Mouse (Mus musculus) midbrain, embryonic 15.5 days (tissue): ENCODE data around the gene Gale. TPM values are rescaled to one million over a fixed set of nuclear protein-coding genes. Genes with fewer than 3 reads are reported as not detected.

ENCODE experiments used
- ATAC-seq: fragments of 200-750 bp; cut with Nextera tagmentation; replicated peaks from 2 replicates; pipeline ENCODE4 v1.8.0; 2017; ENCODE audit warnings: moderate TSS enrichment
- H3K27ac ChIP-seq: fragments of 300-500 bp; sonication (generic); 2 replicates; pipeline ENCODE4 v1.5.1; 2015; ENCODE audit warnings: mild to moderate bottlenecking, inconsistent platforms
- H3K27me3 ChIP-seq: fragments of 300-500 bp; sonication (generic); replicated peaks from 2 replicates; pipeline ENCODE4 v1.6.1; 2015; ENCODE audit warnings: inconsistent platforms
- H3K36me3 ChIP-seq: fragments of 300-500 bp; sonication (generic); replicated peaks from 2 replicates; pipeline ENCODE4 v1.6.1; 2015; ENCODE audit warnings: inconsistent platforms
- H3K4me1 ChIP-seq: fragments of 300-500 bp; sonication (generic); 2 replicates; pipeline ENCODE4 v1.6.1; 2015; ENCODE audit warnings: inconsistent platforms
- H3K4me2 ChIP-seq: fragments of 300-500 bp; sonication (generic); 2 replicates; pipeline ENCODE4 v1.6.1; 2015; ENCODE audit warnings: inconsistent platforms, mild to moderate bottlenecking, moderate library complexity
- H3K4me3 ChIP-seq: fragments of 300-500 bp; sonication (generic); 2 replicates; pipeline ENCODE4 v1.5.1; 2015; ENCODE audit warnings: mild to moderate bottlenecking, inconsistent platforms
- H3K9ac ChIP-seq: fragments of 300-500 bp; sonication (generic); 2 replicates; pipeline ENCODE4 v1.6.1; 2015; ENCODE audit warnings: mild to moderate bottlenecking, inconsistent platforms
- H3K9me3 ChIP-seq: fragments of 300-500 bp; sonication (generic); 2 replicates; pipeline ENCODE4 v1.6.1; 2016; ENCODE audit warnings: inconsistent platforms
- WGBS: fragments of 180-500 bp; shearing (Covaris S2); methylation state at CpG from one replicate; pipeline ENCODE4 v1.1.7; 2015; ENCODE audit warnings: mixed read lengths; 5-methylcytosine and 5-hydroxymethylcytosine counted together
- polyA plus RNA-seq: library from polyadenylated mRNA; unstranded; fragments of >200 nt; fragmentation: Nextera tagmentation; extraction: Ambion mirVana; gene quantifications from 2 replicates; pipeline ENCODE4 v1.2.1, GENCODE M21; 2015

The Gale gene
- polyA plus RNA-seq, 1 experiment from 2014 or later = 41.6 TPM

- WGBS = 3% methylated on average over 28 of the region's 28 CpGs
- H3K4me2 ChIP-seq = peak overlapping the region; percentile 82
- peak; percentile 35 for ATAC-seq
Measured at GRCm38 (mm10) chr4:135946659-135947301, 16.7 kb upstream of the Gale start.

GRCm38 (mm10) chr4:135948142-135948541, 15.4 kb upstream of the Gale start:
- Histone ChIP-seq H3K4me3 (no peak overlapping the region), H3K4me2 (no peak overlapping the region), H3K9ac (no peak overlapping the region), H3K27ac (no peak overlapping the region), H3K27me3 (no peaks in the 10 kb centered on the region), H3K4me1 (peaks cover 22% of the 10 kb centered on the region), H3K36me3 (peaks cover 10% of the 10 kb centered on the region; the same call in 1 of the 2 replicates), H3K9me3 (no peaks in the 10 kb centered on the region)
- 93% methylated on average over 8 of the region's 8 CpGs for WGBS
- no peak for ATAC-seq

More at GRCm38 (mm10) chr4:135946659-135947301, 16.7 kb upstream of the Gale start:
- H3K4me1 ChIP-seq = peaks cover 22% of the 10 kb centered on the region
- peak overlapping the region; percentile 75 for H3K9ac ChIP-seq
- no peaks in the 10 kb centered on the region for H3K27me3 ChIP-seq
- H3K36me3 ChIP-seq = 0 out of 2 replicates have a peak, but pooled peaks cover 1% of the 10 kb centered on the region
- H3K4me3 ChIP-seq = peak overlapping the region; percentile 80
- no peaks in the 10 kb centered on the region for H3K9me3 ChIP-seq
- H3K27ac ChIP-seq = peak overlapping the region; percentile 81

- Histone ChIP-seq H3K4me2 (no peak overlapping the region), H3K9me3 (no peaks in the 10 kb centered on the region), H3K36me3 (peaks cover 10% of the 10 kb centered on the region), H3K4me3 (no peak overlapping the region), H3K4me1 (peaks cover 22% of the 10 kb centered on the region), H3K27me3 (no peaks in the 10 kb centered on the region), H3K27ac (no peak overlapping the region), H3K9ac (no peak overlapping the region)
- 85% methylated on average over 10 of the region's 10 CpGs for WGBS
- no peak for ATAC-seq
Measured at GRCm38 (mm10) chr4:135949475-135949874, 14.1 kb upstream of the Gale start.

- H3K9ac ChIP-seq = no peak overlapping the region
- H3K36me3 ChIP-seq = peaks cover 10% of the 10 kb centered on the region
- no peak overlapping the region for H3K4me2 ChIP-seq
- H3K4me1 ChIP-seq = peaks cover 22% of the 10 kb centered on the region
- no peaks in the 10 kb centered on the region for H3K27me3 ChIP-seq
- no peak for ATAC-seq
- H3K4me3 ChIP-seq = no peak overlapping the region
- H3K27ac ChIP-seq = no peak overlapping the region
- 65% methylated on average over 6 of the region's 6 CpGs for WGBS
- H3K9me3 ChIP-seq = no peaks in the 10 kb centered on the region
Measured at GRCm38 (mm10) chr4:135949911-135950310, 13.6 kb upstream of the Gale start.

GRCm38 (mm10) chr4:135950365-135950764, 13.2 kb upstream of the Gale start:
- no peaks in the 10 kb centered on the region for H3K9me3 ChIP-seq
- H3K4me2 ChIP-seq = no peak overlapping the region
- no peak for ATAC-seq
- 88% methylated on average over 6 of the region's 6 CpGs for WGBS
- H3K4me1 ChIP-seq = peaks cover 22% of the 10 kb centered on the region
- H3K27ac ChIP-seq = no peak overlapping the region
- H3K4me3 ChIP-seq = no peak overlapping the region
- no peaks in the 10 kb centered on the region for H3K27me3 ChIP-seq
- peaks cover 10% of the 10 kb centered on the region for H3K36me3 ChIP-seq
- no peak overlapping the region for H3K9ac ChIP-seq

- H3K4me1 ChIP-seq = peaks cover 17% of the 10 kb centered on the region
- H3K36me3 ChIP-seq = peaks cover 10% of the 10 kb centered on the region
- 92% methylated on average over 3 of the region's 3 CpGs for WGBS
- no peak overlapping the region for H3K4me2 ChIP-seq
- no peak overlapping the region for H3K4me3 ChIP-seq
- no peak overlapping the region for H3K9ac ChIP-seq
- H3K27me3 ChIP-seq = no peaks in the 10 kb centered on the region
- ATAC-seq = no peak
- no peak overlapping the region for H3K27ac ChIP-seq
- no peaks in the 10 kb centered on the region for H3K9me3 ChIP-seq
Measured at GRCm38 (mm10) chr4:135951505-135951904, 12.0 kb upstream of the Gale start.

- H3K4me1 ChIP-seq = peaks cover 6% of the 10 kb centered on the region
- no peak overlapping the region for H3K9ac ChIP-seq
- ATAC-seq = no peak
- no peak overlapping the region for H3K27ac ChIP-seq
- WGBS = 95% methylated on average over 3 of the region's 3 CpGs
- no peak overlapping the region for H3K4me2 ChIP-seq
- peaks cover 10% of the 10 kb centered on the region for H3K36me3 ChIP-seq
- H3K27me3 ChIP-seq = no peaks in the 10 kb centered on the region
- H3K4me3 ChIP-seq = no peak overlapping the region
- no peaks in the 10 kb centered on the region for H3K9me3 ChIP-seq
Measured at GRCm38 (mm10) chr4:135953179-135953578, 10.3 kb upstream of the Gale start.

- peaks cover 10% of the 10 kb centered on the region for H3K36me3 ChIP-seq
- ATAC-seq = 0 out of 2 replicates have a peak, but pooled peaks have one; percentile 64
- no peaks in the 10 kb centered on the region for H3K9me3 ChIP-seq
- H3K27ac ChIP-seq = no peak overlapping the region
- H3K27me3 ChIP-seq = no peaks in the 10 kb centered on the region
- H3K4me3 ChIP-seq = no peak overlapping the region
- H3K4me1 ChIP-seq = no peaks in the 10 kb centered on the region
- H3K9ac ChIP-seq = no peak overlapping the region
- WGBS = 3% methylated on average over 2 of the region's 2 CpGs
- H3K4me2 ChIP-seq = no peak overlapping the region
Measured at GRCm38 (mm10) chr4:135954241-135954640, 9.3 kb upstream of the Gale start.

- Histone ChIP-seq H3K27me3 (no peaks in the 10 kb centered on the region), H3K4me2 (no peak overlapping the region), H3K27ac (no peak overlapping the region), H3K9ac (no peak overlapping the region), H3K9me3 (no peaks in the 10 kb centered on the region), H3K4me1 (no peaks in the 10 kb centered on the region), H3K36me3 (peaks cover 10% of the 10 kb centered on the region), H3K4me3 (no peak overlapping the region)
- WGBS = 90% methylated on average over 9 of the region's 9 CpGs
- no peak for ATAC-seq
Measured at GRCm38 (mm10) chr4:135955886-135956285, 7.6 kb upstream of the Gale start.

- Histone ChIP-seq H3K27ac (no peak overlapping the region), H3K4me1 (peaks cover 6% of the 10 kb centered on the region), H3K36me3 (peaks cover 2% of the 10 kb centered on the region), H3K9ac (no peak overlapping the region), H3K27me3 (no peaks in the 10 kb centered on the region), H3K4me3 (no peak overlapping the region), H3K9me3 (no peaks in the 10 kb centered on the region), H3K4me2 (no peak overlapping the region)
- no peak for ATAC-seq
- 61% methylated on average over 8 of the region's 8 CpGs for whole genome bisulfite sequencing
Measured at GRCm38 (mm10) chr4:135958354-135958753, 5.2 kb upstream of the Gale start.

- Histone ChIP-seq H3K9ac (no peak overlapping the region), H3K27me3 (no peaks in the 10 kb centered on the region), H3K4me3 (no peak overlapping the region), H3K27ac (no peak overlapping the region), H3K4me1 (peaks cover 20% of the 10 kb centered on the region), H3K36me3 (peaks cover 2% of the 10 kb centered on the region), H3K4me2 (no peak overlapping the region), H3K9me3 (no peaks in the 10 kb centered on the region)
- ATAC-seq = no peak
- 32% methylated on average over 5 of the region's 5 CpGs for WGBS
Measured at GRCm38 (mm10) chr4:135960717-135961116, 2.8 kb upstream of the Gale start.

GRCm38 (mm10) chr4:135961709-135962108, 1.8 kb upstream of the Gale start:
- Histone ChIP-seq H3K4me2 (no peak overlapping the region), H3K4me3 (no peak overlapping the region), H3K27ac (no peak overlapping the region), H3K36me3 (peaks cover 10% of the 10 kb centered on the region), H3K4me1 (peaks cover 20% of the 10 kb centered on the region), H3K9ac (no peak overlapping the region), H3K9me3 (no peaks in the 10 kb centered on the region), H3K27me3 (no peaks in the 10 kb centered on the region)
- no peak for ATAC-seq
- 90% methylated on average over 5 of the region's 5 CpGs for WGBS

- Histone ChIP-seq H3K27ac (no peak overlapping the region), H3K4me3 (no peak overlapping the region), H3K4me2 (no peak overlapping the region), H3K9ac (no peak overlapping the region), H3K4me1 (peaks cover 20% of the 10 kb centered on the region), H3K36me3 (peaks cover 15% of the 10 kb centered on the region), H3K9me3 (no peaks in the 10 kb centered on the region), H3K27me3 (no peaks in the 10 kb centered on the region)
- ATAC-seq = no peak
- 89% methylated on average over 7 of the region's 7 CpGs for WGBS
Measured at GRCm38 (mm10) chr4:135962198-135962597, 1.3 kb upstream of the Gale start.
